In genomic region chr16:32087629-32088443, GRCm38 (mm10) we compare ENCODE assay signal across 12 mouse cellular contexts. TPM values are rescaled to one million over a fixed set of nuclear protein-coding genes. Genes with fewer than 3 reads are reported as not detected.
A peak's percentile ranks its signal among the peaks of the same experiment; 100 is the strongest.
DNase-seq lines count a peak whose midpoint lies in the region; ATAC-seq and TF ChIP-seq lines count a peak whose summit lies in the region.
"Had no signal": no experiment of that assay in that cellular context is flagged by ENCODE, and none has a peak within 500 bp of the region (broad histone marks: within the 10 kb centered on the region; RNA-seq: fewer than 3 reads in every experiment).

No protein-coding gene starts in this region.

- 0 out of 2 replicates have a peak overlapping the region, but pooled peaks have one; percentile 17 for H3K4me2 ChIP-seq in liver, embryonic 16.5 days (ENCODE audit: low read depth, low read length)
- H3K4me2 ChIP-seq in liver, embryonic 12.5 days: no peak overlapping the region
- H3K4me2 ChIP-seq in heart, postnatal 0 days (ENCODE audit: low read depth, low read length): peak overlapping the region; percentile 21; the same call in 1 of the 2 replicates
- H3K4me2 ChIP-seq: liver, embryonic 15.5 days had no signal

- H3K9me3 ChIP-seq in liver, embryonic 16.5 days (replicated peaks; ENCODE audit: control insufficient read depth, low read length): no peaks in the 10 kb centered on the region
- H3K9me3 ChIP-seq in liver, embryonic 12.5 days (replicated peaks): no peaks in the 10 kb centered on the region
- H3K9me3 ChIP-seq in heart, postnatal 0 days (replicated peaks; ENCODE audit: control insufficient read depth, low read length): no peaks in the 10 kb centered on the region
- H3K9me3 ChIP-seq: liver, embryonic 15.5 days had no signal

- TF ChIP-seq CTCF in heart, postnatal 0 days (IDR thresholded peaks at IDR 0.05; ENCODE audit: low read depth): no peak

- H3K4me3 ChIP-seq in liver, embryonic 16.5 days (ENCODE audit: low read depth, low read length): no peak overlapping the region
- H3K4me3 ChIP-seq in liver, embryonic 12.5 days: no peak overlapping the region
- no peak overlapping the region for H3K4me3 ChIP-seq in heart, postnatal 0 days (ENCODE audit: low read depth, low read length)
- H3K4me3 ChIP-seq: erythroblast, embryonic 14.5 days; liver, embryonic 15.5 days had no signal

- H3K27ac ChIP-seq in liver, embryonic 16.5 days (ENCODE audit: low read length): no peak overlapping the region
- no peak overlapping the region for H3K27ac ChIP-seq in liver, embryonic 12.5 days
- peak overlapping the region; percentile 61 for H3K27ac ChIP-seq in heart, postnatal 0 days (ENCODE audit: low read depth)
- H3K27ac ChIP-seq: liver, embryonic 15.5 days had no signal

- no peak for DNase-seq in heart, postnatal 0 days (ENCODE audit: low spot score)
- DNase-seq in kidney, postnatal 36 days: peak; percentile 87 to 88
- peak; percentile 43 for DNase-seq in thymus, postnatal 0 days (ENCODE audit: low spot score)
- no peak for DNase-seq in embryo, embryonic 10.5 days (ENCODE audit: low spot score)
- no peak for DNase-seq in urinary bladder, adult 2 months (ENCODE audit: low spot score)
- DNase-seq in urinary bladder, postnatal 10 days (ENCODE audit: low spot score): no peak
- DNase-seq: right cerebral cortex, postnatal 4 days had no signal

- peak; percentile 61 for ATAC-seq in liver, embryonic 16.5 days (ENCODE audit: low read depth)
- no peak for ATAC-seq in liver, embryonic 12.5 days
- ATAC-seq in heart, postnatal 0 days (ENCODE audit: insufficient read depth, low read depth): no peak
- ATAC-seq: Patski had no signal

- H3K27me3 ChIP-seq in liver, embryonic 16.5 days (ENCODE audit: control insufficient read depth, insufficient read depth, low read depth, low read length): no peaks in the 10 kb centered on the region
- no peaks in the 10 kb centered on the region for H3K27me3 ChIP-seq in liver, embryonic 12.5 days (replicated peaks)
- H3K27me3 ChIP-seq in heart, postnatal 0 days (ENCODE audit: control insufficient read depth, insufficient read depth, low read length): no peaks in the 10 kb centered on the region
- H3K27me3 ChIP-seq: liver, embryonic 15.5 days; Patski had no signal

- WGBS in liver, embryonic 16.5 days (ENCODE audit: insufficient replicate concordance): 31% methylated on average over 17 of the region's 17 CpGs
- WGBS in liver, embryonic 12.5 days (ENCODE audit: insufficient replicate concordance): 53% methylated on average over 17 of the region's 17 CpGs
- WGBS in heart, postnatal 0 days: 58% methylated on average over 17 of the region's 17 CpGs

- no peak for TF ChIP-seq EP300 in heart, postnatal 0 days (IDR thresholded peaks at IDR 0.05; ENCODE audit: low read depth)

- peaks cover 3% of the 10 kb centered on the region; the same call in 1 of the 2 replicates for H3K36me3 ChIP-seq in liver, embryonic 16.5 days (ENCODE audit: control insufficient read depth, insufficient read depth)
- H3K36me3 ChIP-seq in liver, embryonic 12.5 days: peaks cover 54% of the 10 kb centered on the region
- peaks cover 67% of the 10 kb centered on the region for H3K36me3 ChIP-seq in heart, postnatal 0 days (replicated peaks; ENCODE audit: control insufficient read depth, insufficient read depth, low read length)

- H3K4me1 ChIP-seq in liver, embryonic 16.5 days (ENCODE audit: control insufficient read depth, low read depth, low read length): peaks cover 6% of the 10 kb centered on the region
- H3K4me1 ChIP-seq in liver, embryonic 12.5 days: peaks cover 3% of the 10 kb centered on the region; the same call in 1 of the 2 replicates
- no peaks in the 10 kb centered on the region for H3K4me1 ChIP-seq in heart, postnatal 0 days (ENCODE audit: control insufficient read depth, insufficient read depth)

- no peak overlapping the region for H3K9ac ChIP-seq in liver, embryonic 16.5 days (ENCODE audit: low read depth, low read length)
- H3K9ac ChIP-seq in liver, embryonic 12.5 days: no peak overlapping the region
- no peak overlapping the region for H3K9ac ChIP-seq in heart, postnatal 0 days (replicated peaks; ENCODE audit: low read depth, low read length)
- H3K9ac ChIP-seq: liver, embryonic 15.5 days had no signal

RNA-seq across cellular contexts. Expression of gene Pak2, which starts 8.7 kb away (rescaled TPM):
- 9.7 and 10.6 TPM in 2 replicates for polyA plus RNA-seq in liver, embryonic 16.5 days (2015; fragmentation: Nextera tagmentation; extraction: Ambion mirVana)
- polyA plus RNA-seq in liver, embryonic 12.5 days (2016; fragmentation: Nextera tagmentation; extraction: Ambion mirVana): 17.7 and 18.3 TPM in 2 replicates
- 21.3 and 25.8 TPM in 2 replicates for total RNA-seq in heart, postnatal 0 days (2014; rRNA removed; ENCODE audit: low replicate concordance)
- polyA plus RNA-seq in heart, postnatal 0 days (2015; fragmentation: Nextera tagmentation; extraction: Ambion mirVana): 16.3 and 19.1 TPM in 2 replicates
- polyA plus RNA-seq in thymus, postnatal 0 days (2015; fragmentation: Nextera tagmentation; extraction: Ambion mirVana): 43.8 and 47.4 TPM in 2 replicates
- 31.4 and 36.0 TPM in 2 replicates for polyA plus RNA-seq in urinary bladder, adult 2 months (2012; rRNA removed)

RNA-seq across cellular contexts. Expression of gene Pigx, which starts 11.7 kb away (rescaled TPM):
- polyA plus RNA-seq in liver, embryonic 16.5 days (2015; fragmentation: Nextera tagmentation; extraction: Ambion mirVana): 33.7 and 36.0 TPM in 2 replicates
- polyA plus RNA-seq in liver, embryonic 12.5 days (2016; fragmentation: Nextera tagmentation; extraction: Ambion mirVana): 33.8 and 37.2 TPM in 2 replicates
- total RNA-seq in heart, postnatal 0 days (2014; rRNA removed; ENCODE audit: low replicate concordance): 35.8 and 44.9 TPM in 2 replicates
- polyA plus RNA-seq in heart, postnatal 0 days (2015; fragmentation: Nextera tagmentation; extraction: Ambion mirVana): 61.0 and 63.7 TPM in 2 replicates
- polyA plus RNA-seq in thymus, postnatal 0 days (2015; fragmentation: Nextera tagmentation; extraction: Ambion mirVana): 175 and 180 TPM in 2 replicates
- 58.3 and 74.9 TPM in 2 replicates for polyA plus RNA-seq in urinary bladder, adult 2 months (2012; rRNA removed)

RNA-seq across cellular contexts. Expression of gene Cep19, which starts 11.8 kb away (rescaled TPM):
- polyA plus RNA-seq in liver, embryonic 16.5 days (2015; fragmentation: Nextera tagmentation; extraction: Ambion mirVana): 5.6 and 5.8 TPM in 2 replicates
- 7.6 TPM in 2 replicates for polyA plus RNA-seq in liver, embryonic 12.5 days (2016; fragmentation: Nextera tagmentation; extraction: Ambion mirVana)
- total RNA-seq in heart, postnatal 0 days (2014; rRNA removed; ENCODE audit: low replicate concordance): 4.2 and 12.1 TPM in 2 replicates
- polyA plus RNA-seq in heart, postnatal 0 days (2015; fragmentation: Nextera tagmentation; extraction: Ambion mirVana): 19.6 and 20.1 TPM in 2 replicates
- polyA plus RNA-seq in thymus, postnatal 0 days (2015; fragmentation: Nextera tagmentation; extraction: Ambion mirVana): 44.7 and 48.0 TPM in 2 replicates
- polyA plus RNA-seq in urinary bladder, adult 2 months (2012; rRNA removed): 19.4 and 20.3 TPM in 2 replicates

Comparison
In these comparisons a context has a peak if more than half of its experiments do, and no peak if none do; other contexts are left out.
1. DNase-seq: peak in kidney, postnatal 36 days (2 of 2) and thymus, postnatal 0 days (single experiment); none in heart, postnatal 0 days (single experiment), embryo, embryonic 10.5 days (single experiment), urinary bladder, adult 2 months (single experiment) and urinary bladder, postnatal 10 days (single experiment).